Mouse (Mus musculus) midbrain, embryonic 15.5 days (tissue): ENCODE measurements around the gene Sh3glb1. TPM values are rescaled to one million over a fixed set of nuclear protein-coding genes. Genes with fewer than 3 reads are reported as not detected.
A peak's percentile ranks its signal among the peaks of the same experiment; 100 is the strongest.

Experiments used
- ATAC-seq: fragments of 200-750 bp; cut with Nextera tagmentation; replicated peaks from 2 replicates; pipeline ENCODE4 v1.8.0; 2017; ENCODE audit warnings: moderate TSS enrichment
- H3K27ac ChIP-seq: fragments of 300-500 bp; sonication (generic); 2 replicates; pipeline ENCODE4 v1.5.1; 2015; ENCODE audit warnings: mild to moderate bottlenecking, inconsistent platforms
- H3K27me3 ChIP-seq: fragments of 300-500 bp; sonication (generic); replicated peaks from 2 replicates; pipeline ENCODE4 v1.6.1; 2015; ENCODE audit warnings: inconsistent platforms
- H3K36me3 ChIP-seq: fragments of 300-500 bp; sonication (generic); replicated peaks from 2 replicates; pipeline ENCODE4 v1.6.1; 2015; ENCODE audit warnings: inconsistent platforms
- H3K4me1 ChIP-seq: fragments of 300-500 bp; sonication (generic); 2 replicates; pipeline ENCODE4 v1.6.1; 2015; ENCODE audit warnings: inconsistent platforms
- H3K4me2 ChIP-seq: fragments of 300-500 bp; sonication (generic); 2 replicates; pipeline ENCODE4 v1.6.1; 2015; ENCODE audit warnings: inconsistent platforms, mild to moderate bottlenecking, moderate library complexity
- H3K4me3 ChIP-seq: fragments of 300-500 bp; sonication (generic); 2 replicates; pipeline ENCODE4 v1.5.1; 2015; ENCODE audit warnings: mild to moderate bottlenecking, inconsistent platforms
- H3K9ac ChIP-seq: fragments of 300-500 bp; sonication (generic); 2 replicates; pipeline ENCODE4 v1.6.1; 2015; ENCODE audit warnings: mild to moderate bottlenecking, inconsistent platforms
- H3K9me3 ChIP-seq: fragments of 300-500 bp; sonication (generic); 2 replicates; pipeline ENCODE4 v1.6.1; 2016; ENCODE audit warnings: inconsistent platforms
- WGBS: fragments of 180-500 bp; shearing (Covaris S2); methylation state at CpG from one replicate; pipeline ENCODE4 v1.1.7; 2015; ENCODE audit warnings: mixed read lengths; 5-methylcytosine and 5-hydroxymethylcytosine counted together
- polyA plus RNA-seq: library from polyadenylated mRNA; unstranded; fragments of >200 nt; fragmentation: Nextera tagmentation; extraction: Ambion mirVana; gene quantifications from 2 replicates; pipeline ENCODE4 v1.2.1, GENCODE M21; 2015

Sh3glb1 gene
- polyA plus RNA-seq, 1 experiment from 2014 or later = 108 TPM

DNA sequence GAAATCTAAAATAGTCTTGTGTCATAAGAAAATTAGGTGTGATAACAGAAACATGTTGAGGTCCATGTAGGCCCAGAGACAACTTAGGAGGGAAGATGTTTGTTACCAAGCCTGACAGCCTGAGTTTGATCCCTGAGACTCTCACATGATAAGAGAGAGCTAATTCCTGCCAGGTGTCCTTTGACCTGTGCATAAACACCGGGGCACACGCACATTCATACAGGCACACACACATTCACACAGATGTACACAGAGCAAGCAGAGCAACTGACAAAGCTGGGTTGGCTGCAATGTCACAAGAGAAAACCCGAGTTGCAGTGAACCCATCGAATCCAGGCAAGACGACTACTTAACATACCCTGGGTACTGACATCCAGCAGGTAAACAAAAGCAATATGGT, 11.5 kb downstream of the Sh3glb1 start:
- Histone ChIP-seq H3K9ac (no peak overlapping the region), H3K9me3 (no peaks in the 10 kb centered on the region), H3K4me1 (no peaks in the 10 kb centered on the region), H3K36me3 (peaks cover 10% of the 10 kb centered on the region; the same call in 1 of the 2 replicates), H3K27ac (no peak overlapping the region), H3K4me3 (no peak overlapping the region), H3K27me3 (no peaks in the 10 kb centered on the region), H3K4me2 (no peak overlapping the region)
- no peak for ATAC-seq
- WGBS = 95% methylated on average over 5 of the region's 5 CpGs

DNA sequence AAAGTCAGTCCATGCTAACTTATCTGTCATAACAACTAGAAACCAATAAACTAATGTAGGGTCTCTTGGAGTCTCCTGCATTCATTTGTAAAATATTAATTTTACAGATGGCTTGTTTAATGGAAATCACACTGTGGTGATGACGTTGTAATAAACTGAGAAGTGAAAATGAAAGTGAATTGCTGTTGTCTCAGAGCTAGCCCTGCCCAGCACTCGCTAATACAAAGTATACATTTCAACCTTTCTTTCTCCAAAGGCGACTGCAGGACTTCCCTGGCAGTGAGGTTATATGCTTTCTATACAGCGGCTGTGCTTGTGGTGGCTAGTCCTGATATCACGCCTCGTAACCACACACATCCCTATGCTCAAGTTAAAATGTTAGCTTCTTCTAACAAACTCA, 16.2 kb downstream of the Sh3glb1 start:
- no peak overlapping the region for H3K9ac ChIP-seq
- H3K36me3 ChIP-seq = peaks cover 6% of the 10 kb centered on the region; the same call in 1 of the 2 replicates
- H3K27me3 ChIP-seq = no peaks in the 10 kb centered on the region
- H3K4me2 ChIP-seq = no peak overlapping the region
- 91% methylated on average over 6 of the region's 6 CpGs for WGBS
- no peak overlapping the region for H3K4me3 ChIP-seq
- no peaks in the 10 kb centered on the region for H3K4me1 ChIP-seq
- ATAC-seq = no peak
- H3K9me3 ChIP-seq = no peaks in the 10 kb centered on the region
- H3K27ac ChIP-seq = no peak overlapping the region

DNA sequence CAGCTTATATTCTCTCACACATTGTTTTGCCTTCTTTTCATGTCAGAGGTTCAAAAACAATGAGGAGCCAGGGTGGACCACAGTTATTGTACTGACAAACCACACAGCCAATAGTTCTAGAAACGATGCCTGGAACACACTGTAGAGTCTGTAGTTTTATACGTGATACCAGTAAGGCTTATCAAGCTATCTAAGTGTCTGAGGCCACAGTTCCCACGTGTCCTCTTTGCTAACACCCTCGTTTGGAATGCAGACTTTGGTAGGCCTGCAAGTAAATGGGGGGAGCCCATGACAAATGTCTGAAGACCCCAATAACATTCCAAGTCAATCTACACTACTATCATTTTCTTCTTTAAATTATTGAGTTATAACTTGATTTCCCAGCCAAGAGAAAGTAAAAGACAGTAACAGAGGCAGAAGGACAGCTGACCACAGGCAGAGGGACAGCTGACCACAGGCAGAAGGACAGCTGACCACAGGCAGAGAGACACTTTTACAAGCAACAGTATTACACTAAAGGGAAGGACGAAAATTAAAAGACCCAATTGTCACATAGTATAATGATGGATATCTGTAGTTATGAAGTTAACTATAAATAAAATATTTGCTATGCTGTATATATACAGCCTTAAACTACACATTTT, 21.2 kb downstream of the Sh3glb1 start:
- no peak for ATAC-seq
- Histone ChIP-seq H3K4me1 (no peaks in the 10 kb centered on the region), H3K4me3 (no peak overlapping the region), H3K4me2 (no peak overlapping the region), H3K27ac (no peak overlapping the region), H3K36me3 (peaks cover 32% of the 10 kb centered on the region), H3K9ac (no peak overlapping the region), H3K9me3 (no peaks in the 10 kb centered on the region), H3K27me3 (no peaks in the 10 kb centered on the region)
- WGBS = 92% methylated on average over 5 of the region's 5 CpGs

DNA sequence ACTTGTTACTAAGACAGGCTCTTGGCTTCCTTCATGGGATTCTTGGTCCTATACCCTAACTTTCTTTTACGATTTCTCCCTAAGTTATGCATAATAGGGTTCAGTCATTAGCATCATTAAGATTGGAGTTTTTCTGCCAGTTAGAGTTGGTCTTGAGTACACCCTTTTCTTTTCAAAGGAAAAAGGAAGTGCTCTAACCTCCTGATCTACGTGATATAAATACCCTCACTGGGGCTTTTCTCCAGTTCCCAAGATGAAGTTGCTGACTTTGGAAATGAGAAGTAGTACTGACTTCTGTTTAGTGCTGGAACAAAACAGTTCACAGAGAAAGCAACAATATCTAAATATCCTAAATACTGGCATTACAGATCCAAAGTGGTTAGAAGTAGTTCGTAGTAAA, 22.2 kb downstream of the Sh3glb1 start:
- ATAC-seq = no peak
- Histone ChIP-seq H3K9me3 (no peaks in the 10 kb centered on the region), H3K27ac (no peak overlapping the region), H3K4me3 (no peak overlapping the region), H3K4me1 (no peaks in the 10 kb centered on the region), H3K9ac (no peak overlapping the region), H3K4me2 (no peak overlapping the region), H3K27me3 (no peaks in the 10 kb centered on the region), H3K36me3 (peaks cover 37% of the 10 kb centered on the region)
- 90% methylated on average over 3 of the region's 3 CpGs for WGBS

DNA sequence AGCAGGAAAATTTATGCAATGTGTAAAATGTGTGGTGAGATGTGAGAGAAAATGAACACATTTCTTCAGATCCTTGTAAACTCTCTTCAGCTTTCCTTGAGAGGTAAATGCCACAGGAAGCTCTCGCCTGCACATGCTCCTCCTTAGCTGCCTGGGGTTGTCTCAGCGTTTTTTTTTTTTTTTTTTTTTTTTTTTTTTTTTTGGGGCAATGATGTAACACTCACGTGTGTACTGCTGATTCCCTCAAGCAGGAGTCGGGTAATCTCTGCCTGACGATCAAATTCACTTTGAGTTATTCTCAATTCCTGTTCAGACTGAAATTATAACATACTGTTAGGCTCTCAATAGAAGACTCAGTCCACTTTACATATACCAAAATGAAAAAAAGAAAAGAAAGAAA, 23.0 kb downstream of the Sh3glb1 start:
- ATAC-seq = no peak
- Histone ChIP-seq H3K4me1 (no peaks in the 10 kb centered on the region), H3K36me3 (peaks cover 37% of the 10 kb centered on the region)

DNA sequence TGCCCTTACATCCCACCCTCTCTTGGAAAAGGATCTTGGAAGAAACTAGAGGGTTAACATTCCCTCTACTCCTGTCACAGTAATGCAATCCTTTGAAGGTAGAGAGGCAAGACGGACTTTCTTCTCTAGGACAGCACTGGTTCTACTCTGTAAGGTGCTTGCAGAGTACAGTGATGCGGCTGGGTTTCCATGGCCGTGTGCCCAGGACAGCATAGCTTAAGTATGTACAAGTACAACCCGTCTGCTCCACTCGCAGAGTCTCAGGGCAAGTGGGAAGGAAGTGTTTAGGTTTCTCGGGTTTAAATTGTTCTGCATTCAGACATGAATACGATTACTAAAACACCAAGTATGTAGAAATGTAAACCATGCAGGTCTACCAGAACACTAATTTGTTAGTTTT, 25.2 kb downstream of the Sh3glb1 start:
- Histone ChIP-seq H3K9me3 (no peaks in the 10 kb centered on the region), H3K4me1 (no peaks in the 10 kb centered on the region), H3K4me3 (no peak overlapping the region), H3K4me2 (no peak overlapping the region), H3K36me3 (peaks cover 39% of the 10 kb centered on the region), H3K9ac (no peak overlapping the region), H3K27ac (no peak overlapping the region), H3K27me3 (no peaks in the 10 kb centered on the region)
- no peak for ATAC-seq
- 92% methylated on average over 7 of the region's 7 CpGs for WGBS

More for the DNA sequence above, 23.0 kb downstream of the Sh3glb1 start:
- WGBS = 76% methylated on average over 5 of the region's 5 CpGs
- no peak overlapping the region for H3K4me2 ChIP-seq
- no peak overlapping the region for H3K9ac ChIP-seq
- H3K4me3 ChIP-seq = no peak overlapping the region
- H3K27me3 ChIP-seq = no peaks in the 10 kb centered on the region
- no peak overlapping the region for H3K27ac ChIP-seq
- H3K9me3 ChIP-seq = no peaks in the 10 kb centered on the region

DNA sequence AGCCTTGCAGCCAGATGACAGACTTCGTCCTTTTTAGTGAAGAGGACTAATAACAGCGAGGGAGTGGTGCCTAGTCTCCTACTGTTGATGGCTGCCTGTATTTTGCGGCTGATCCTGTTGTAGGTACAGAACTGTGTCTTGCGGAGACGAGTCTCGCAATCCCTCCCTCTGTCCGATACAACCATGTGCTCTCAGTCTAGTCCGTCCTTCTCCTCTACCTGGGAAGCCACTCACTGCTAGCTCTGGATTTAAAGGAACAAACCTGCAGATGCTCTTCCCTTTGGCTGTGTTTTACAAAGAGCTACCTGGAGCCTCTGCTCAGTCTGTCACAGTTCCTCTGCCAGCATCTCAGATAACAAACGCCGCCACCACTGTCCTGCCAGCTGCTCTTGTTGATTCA, 26.1 kb downstream of the Sh3glb1 start:
- H3K4me1 ChIP-seq = no peaks in the 10 kb centered on the region
- 93% methylated on average over 10 of the region's 10 CpGs for WGBS
- ATAC-seq = no peak
- no peaks in the 10 kb centered on the region for H3K9me3 ChIP-seq
- no peak overlapping the region for H3K4me2 ChIP-seq
- peaks cover 36% of the 10 kb centered on the region for H3K36me3 ChIP-seq
- no peak overlapping the region for H3K27ac ChIP-seq
- no peak overlapping the region for H3K4me3 ChIP-seq
- no peaks in the 10 kb centered on the region for H3K27me3 ChIP-seq
- no peak overlapping the region for H3K9ac ChIP-seq

DNA sequence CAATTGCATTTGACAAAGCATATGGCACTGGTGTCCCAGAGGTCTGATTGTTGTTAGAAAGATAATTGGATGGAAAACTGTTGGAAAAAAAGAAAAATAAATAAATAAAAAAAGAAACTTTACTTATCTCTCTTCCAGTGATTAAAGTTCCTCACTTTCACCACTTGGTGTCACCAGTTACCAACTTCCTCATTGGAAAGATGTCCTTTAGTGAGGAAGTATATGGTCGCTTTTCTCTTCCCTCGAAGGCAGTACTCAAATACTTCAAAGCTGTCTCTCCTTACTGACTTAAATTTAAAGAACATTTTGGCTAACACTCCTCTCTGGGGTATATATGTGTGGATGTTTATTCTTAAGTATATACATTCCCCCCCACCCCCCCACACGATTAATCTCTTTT, 28.1 kb downstream of the Sh3glb1 start:
- Histone ChIP-seq H3K36me3 (peaks cover 29% of the 10 kb centered on the region), H3K4me1 (no peaks in the 10 kb centered on the region), H3K4me3 (no peak overlapping the region), H3K4me2 (no peak overlapping the region), H3K27ac (no peak overlapping the region), H3K9ac (no peak overlapping the region), H3K9me3 (no peaks in the 10 kb centered on the region), H3K27me3 (no peaks in the 10 kb centered on the region)
- ATAC-seq = peak; percentile 72
- 50% methylated on average over 3 of the region's 3 CpGs for WGBS

DNA sequence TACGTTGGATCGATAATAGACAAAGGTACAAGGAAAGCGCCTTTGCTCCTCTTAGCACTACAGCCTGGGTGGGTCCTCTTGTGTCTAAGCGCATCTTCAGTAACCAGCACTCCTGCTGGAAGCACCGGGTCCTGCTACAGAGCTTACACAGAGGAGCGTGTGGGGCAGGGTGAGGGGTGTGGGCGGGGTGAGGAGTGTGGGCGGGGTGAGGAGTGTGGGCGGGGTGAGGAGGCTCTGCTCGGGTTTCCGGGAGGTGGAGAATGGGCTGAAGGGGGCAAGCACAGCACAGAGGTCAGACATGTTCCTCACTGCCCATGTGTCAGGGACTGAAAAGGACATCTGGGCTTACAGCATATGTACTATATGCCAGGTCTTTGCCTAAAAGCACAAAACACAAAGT, 30.9 kb downstream of the Sh3glb1 start:
- ATAC-seq = peak; percentile 38
- H3K36me3 ChIP-seq = peaks cover 14% of the 10 kb centered on the region
- H3K9ac ChIP-seq = no peak overlapping the region
- no peaks in the 10 kb centered on the region for H3K9me3 ChIP-seq
- WGBS = 15% methylated on average over 11 of the region's 11 CpGs
- no peak overlapping the region for H3K4me3 ChIP-seq
- no peaks in the 10 kb centered on the region for H3K27me3 ChIP-seq
- no peaks in the 10 kb centered on the region for H3K4me1 ChIP-seq
- H3K4me2 ChIP-seq = no peak overlapping the region
- H3K27ac ChIP-seq = no peak overlapping the region

DNA sequence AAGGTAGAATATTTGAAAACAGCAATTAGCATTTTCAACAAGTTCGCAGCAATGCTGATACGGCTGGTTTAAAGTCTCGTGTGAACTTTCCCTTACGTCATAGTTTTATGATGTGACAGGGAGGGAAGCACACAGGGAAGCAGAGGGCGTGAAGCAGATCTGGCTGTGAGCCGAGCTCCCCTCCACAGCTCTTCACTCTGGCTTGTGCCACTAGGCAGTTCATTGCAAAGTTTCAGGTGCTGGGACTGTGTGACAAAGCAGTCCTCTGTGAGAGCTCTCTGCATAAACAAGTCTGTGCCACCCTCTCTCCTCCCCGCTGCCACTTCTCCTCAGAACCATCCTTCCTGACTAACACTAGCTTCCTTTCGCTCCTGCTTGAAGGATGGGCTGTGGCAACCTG, 31.9 kb downstream of the Sh3glb1 start:
- ATAC-seq = no peak
- no peak overlapping the region for H3K27ac ChIP-seq
- no peak overlapping the region for H3K9ac ChIP-seq
- H3K9me3 ChIP-seq = no peaks in the 10 kb centered on the region
- H3K36me3 ChIP-seq = peaks cover 6% of the 10 kb centered on the region; the same call in 1 of the 2 replicates
- H3K4me3 ChIP-seq = no peak overlapping the region
- no peak overlapping the region for H3K4me2 ChIP-seq
- no peaks in the 10 kb centered on the region for H3K4me1 ChIP-seq
- 83% methylated on average over 8 of the region's 8 CpGs for WGBS
- H3K27me3 ChIP-seq = no peaks in the 10 kb centered on the region

DNA sequence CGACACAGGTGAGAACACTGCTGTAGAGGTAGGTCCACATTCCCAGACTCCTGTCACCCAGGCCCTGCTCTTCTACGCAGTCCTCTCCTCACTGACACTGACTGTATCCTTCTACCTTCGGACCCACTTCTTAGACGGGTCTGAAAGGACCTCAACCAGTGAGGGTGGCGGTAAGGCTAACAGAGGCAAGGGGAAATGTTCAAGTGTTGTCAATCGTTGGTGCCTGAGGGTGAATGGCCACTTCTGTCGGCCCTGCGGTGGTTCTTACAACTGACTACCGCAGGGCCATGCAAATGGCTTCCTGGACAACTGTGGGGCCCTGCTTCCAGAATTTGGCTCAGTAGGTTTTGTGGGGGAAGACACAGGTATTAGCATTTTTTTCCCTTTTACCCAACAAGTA, 32.5 kb downstream of the Sh3glb1 start:
- H3K9me3 ChIP-seq = no peaks in the 10 kb centered on the region
- H3K27me3 ChIP-seq = no peaks in the 10 kb centered on the region
- peaks cover 6% of the 10 kb centered on the region; the same call in 1 of the 2 replicates for H3K36me3 ChIP-seq
- H3K27ac ChIP-seq = no peak overlapping the region
- H3K9ac ChIP-seq = no peak overlapping the region
- no peak overlapping the region for H3K4me3 ChIP-seq
- WGBS = 90% methylated on average over 9 of the region's 9 CpGs
- H3K4me2 ChIP-seq = no peak overlapping the region
- no peak for ATAC-seq
- H3K4me1 ChIP-seq = no peaks in the 10 kb centered on the region

DNA sequence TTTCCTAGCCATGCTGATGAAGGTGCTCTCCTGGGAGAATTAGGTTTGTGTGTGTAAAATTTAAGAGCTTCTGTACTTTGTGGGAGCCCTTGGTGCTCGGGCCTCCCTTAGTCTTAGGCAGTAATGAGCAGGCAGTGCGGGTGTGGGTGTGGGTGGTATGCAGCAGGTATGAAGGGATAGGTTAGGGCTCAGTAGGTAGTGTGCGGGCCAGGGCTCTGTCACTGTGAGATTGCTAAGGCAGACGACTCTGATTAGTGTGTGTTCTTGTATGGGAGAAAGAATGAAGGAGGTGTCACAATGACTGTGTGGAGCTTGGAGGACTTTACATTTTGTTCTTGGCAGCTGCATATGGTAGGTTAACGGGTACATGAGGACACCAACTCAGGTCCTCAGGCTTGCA, 34.0 kb downstream of the Sh3glb1 start:
- no peak overlapping the region for H3K9ac ChIP-seq
- 0 out of 2 replicates have a peak, but pooled peaks have one; percentile 62 for ATAC-seq
- H3K9me3 ChIP-seq = no peaks in the 10 kb centered on the region
- no peaks in the 10 kb centered on the region for H3K27me3 ChIP-seq
- 88% methylated on average over 5 of the region's 5 CpGs for WGBS
- H3K4me3 ChIP-seq = no peak overlapping the region
- H3K27ac ChIP-seq = no peak overlapping the region
- no peaks in the 10 kb centered on the region for H3K4me1 ChIP-seq
- H3K4me2 ChIP-seq = no peak overlapping the region
- H3K36me3 ChIP-seq = peaks cover 3% of the 10 kb centered on the region; the same call in 1 of the 2 replicates

DNA sequence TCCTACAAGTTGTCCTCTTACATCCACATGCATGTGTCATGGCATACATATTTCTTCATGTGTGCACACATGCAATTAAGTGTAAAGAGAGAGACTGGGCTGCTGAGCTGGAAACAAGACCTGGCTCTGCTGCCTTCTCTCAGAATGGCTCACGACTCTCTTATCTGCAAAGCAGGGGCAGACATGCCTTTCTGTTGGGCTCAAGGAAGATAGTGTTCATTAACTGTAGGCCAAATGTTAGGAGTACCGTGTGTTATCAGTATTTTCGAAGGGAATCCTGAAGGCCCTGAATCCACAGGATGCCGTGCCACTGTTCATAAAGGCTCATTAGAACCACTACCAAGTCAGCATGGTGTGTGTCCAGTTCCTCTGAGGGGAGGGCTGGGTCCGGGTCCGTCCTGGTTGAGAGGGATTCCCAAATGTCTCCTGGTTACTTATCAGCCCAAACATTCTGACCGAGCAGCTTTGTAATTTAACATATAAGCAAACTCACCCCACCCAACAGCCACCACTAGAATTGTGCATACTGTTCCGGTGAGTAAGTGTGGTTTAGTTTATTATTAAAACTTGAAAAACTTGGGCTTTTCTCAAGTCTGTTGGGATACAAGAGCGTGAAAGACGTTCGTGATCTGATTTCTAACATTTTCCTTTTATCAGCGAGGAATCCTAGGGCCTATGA, 36.9 kb downstream of the Sh3glb1 start:
- H3K27me3 ChIP-seq = no peaks in the 10 kb centered on the region
- no peaks in the 10 kb centered on the region for H3K9me3 ChIP-seq
- no peak overlapping the region for H3K4me3 ChIP-seq
- no peak for ATAC-seq
- H3K36me3 ChIP-seq = 0 out of 2 replicates have a peak, but pooled peaks cover 3% of the 10 kb centered on the region
- H3K9ac ChIP-seq = no peak overlapping the region
- 93% methylated on average over 12 of the region's 12 CpGs for WGBS
- H3K4me2 ChIP-seq = no peak overlapping the region
- H3K27ac ChIP-seq = no peak overlapping the region
- no peaks in the 10 kb centered on the region for H3K4me1 ChIP-seq
